Mouse (Mus musculus): ENCODE results near the gene Sez6l.

- TF ChIP-seq CTCF (IDR thresholded peaks at IDR 0.05; ENCODE audit: low read depth, low read length) (no peak), TAL1 (conservative IDR thresholded peaks at IDR 0.05; ENCODE audit: low read depth, low read length) (no peak), POLR2AphosphoS5 (IDR thresholded peaks at IDR 0.05; ENCODE audit: insufficient replicate concordance, low read depth, low read length) (no peak), GATA1 (IDR thresholded peaks at IDR 0.05; ENCODE audit: borderline replicate concordance, low read length) (no peak)
Observed at GRCm38 (mm10) chr5:112572217-112572616, 4.8 kb downstream of the Sez6l start.
